Mouse (Mus musculus) liver, embryonic 14.5 days (tissue): ENCODE results near the gene Prkcb.

ENCODE experiments used
- CTCF ChIP-seq: IDR thresholded peaks from 2 replicates; pipeline ENCODE4 v1.5.1; 2016; ENCODE audit warnings: antibody characterized with exemption, low read depth, control low read depth
- EP300 ChIP-seq: IDR thresholded peaks from 2 replicates; pipeline ENCODE4 v1.6.1; 2016; ENCODE audit warnings: antibody characterized with exemption, low read depth

DNA sequence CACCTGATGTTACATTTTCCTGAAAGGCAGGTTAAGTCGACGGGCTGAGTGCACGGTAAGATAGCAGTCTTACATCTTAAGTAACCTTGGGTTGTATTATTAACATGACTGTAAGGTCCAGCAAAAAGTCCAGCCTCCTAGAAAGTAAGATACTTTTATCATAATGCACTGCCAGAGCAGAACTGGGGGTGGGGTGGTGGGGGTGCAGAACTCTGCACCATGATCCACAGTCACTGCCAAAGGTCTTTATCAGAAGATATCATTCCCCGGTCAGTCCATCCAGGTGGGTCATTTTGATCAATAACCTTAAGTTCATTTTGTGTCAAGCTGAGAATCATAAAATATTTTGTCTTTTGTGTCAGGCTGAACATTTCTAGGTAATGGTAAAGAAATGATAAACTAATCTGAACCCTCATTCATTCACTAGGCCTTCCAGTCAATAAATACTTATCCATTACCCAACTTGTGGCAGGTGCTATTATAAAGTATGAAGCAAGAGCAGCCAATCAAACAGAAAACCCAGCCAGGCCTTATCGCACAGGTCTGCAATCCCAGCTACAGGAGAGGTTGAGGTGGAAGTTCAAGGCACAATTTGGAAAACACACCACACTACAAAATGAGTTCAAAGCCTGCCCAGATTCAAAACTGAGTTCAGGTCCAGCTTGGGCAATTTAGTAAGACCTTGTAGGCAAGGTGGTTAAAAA, 369.0 kb downstream of the Prkcb start:
- TF ChIP-seq CTCF (no peak), EP300 (no peak)
